Mouse (Mus musculus) hindbrain, embryonic 15.5 days (tissue): Measurements from ENCODE around the gene Fsip1. TPM values are rescaled to one million over a fixed set of nuclear protein-coding genes. Genes with fewer than 3 reads are reported as not detected.

ENCODE experiments used
- ATAC-seq: fragments of 200-750 bp; cut with Nextera tagmentation; 2 replicates; pipeline ENCODE4 v1.8.0; 2017; ENCODE audit warnings: low read depth, moderate number of reproducible peaks, moderate TSS enrichment; ENCODE audit not compliant: low FRiP score
- H3K27ac ChIP-seq: fragments of 300-500 bp; sonication (generic); replicated peaks from 2 replicates; pipeline ENCODE4 v1.5.1; 2015; ENCODE audit warnings: mild to moderate bottlenecking, inconsistent platforms
- H3K27me3 ChIP-seq: fragments of 300-500 bp; sonication (generic); 2 replicates; pipeline ENCODE4 v1.6.1; 2015; ENCODE audit warnings: control low read depth, inconsistent platforms
- H3K36me3 ChIP-seq: fragments of 300-500 bp; sonication (generic); 2 replicates; pipeline ENCODE4 v1.6.1; 2015; ENCODE audit warnings: control low read depth, inconsistent platforms
- H3K4me1 ChIP-seq: fragments of 300-500 bp; sonication (generic); replicated peaks from 2 replicates; pipeline ENCODE4 v1.6.1; 2015; ENCODE audit warnings: control low read depth, inconsistent platforms
- H3K4me2 ChIP-seq: fragments of 300-500 bp; sonication (generic); 2 replicates; pipeline ENCODE4 v1.6.1; 2015; ENCODE audit warnings: moderate library complexity, mild to moderate bottlenecking, inconsistent platforms
- H3K4me3 ChIP-seq: fragments of 300-500 bp; sonication (generic); 2 replicates; pipeline ENCODE4 v1.5.1; 2015; ENCODE audit warnings: mild to moderate bottlenecking, inconsistent platforms
- H3K9ac ChIP-seq: fragments of 300-500 bp; sonication (generic); 2 replicates; pipeline ENCODE4 v1.6.1; 2015; ENCODE audit warnings: inconsistent platforms
- H3K9me3 ChIP-seq: fragments of 300-500 bp; sonication (generic); 2 replicates; pipeline ENCODE4 v1.6.1; 2016; ENCODE audit warnings: control low read depth, inconsistent platforms
- WGBS: fragments of 180-500 bp; shearing (Covaris S2); methylation state at CpG from one replicate; pipeline ENCODE4 v1.1.7; 2015; 5-methylcytosine and 5-hydroxymethylcytosine counted together
- polyA plus RNA-seq: library from polyadenylated mRNA; unstranded; fragments of >200 nt; fragmentation: Nextera tagmentation; extraction: Ambion mirVana; gene quantifications from 2 replicates; pipeline ENCODE4 v1.2.1, GENCODE M21; 2015

The Fsip1 gene
- polyA plus RNA-seq, 1 experiment from 2014 or later: 3.4 TPM

GRCm38 (mm10) chr2:118204646-118205045 is 52.1 kb downstream of the Fsip1 start:
- 0 out of 2 replicates have a peak, but pooled peaks have one; percentile 2 for ATAC-seq
- Histone ChIP-seq H3K4me3 (no peak overlapping the region), H3K36me3 (no peaks in the 10 kb centered on the region), H3K9ac (no peak overlapping the region), H3K27ac (peak overlapping the region; percentile 80), H3K9me3 (no peaks in the 10 kb centered on the region), H3K4me1 (peaks cover 42% of the 10 kb centered on the region), H3K4me2 (peak overlapping the region; percentile 45; the same call in 1 of the 2 replicates), H3K27me3 (no peaks in the 10 kb centered on the region)
- 24% methylated on average over 4 of the region's 4 CpGs for WGBS

- peak; percentile 87 for ATAC-seq
- Histone ChIP-seq H3K4me3 (no peak overlapping the region), H3K4me2 (peak overlapping the region; percentile 45), H3K9me3 (no peaks in the 10 kb centered on the region), H3K36me3 (no peaks in the 10 kb centered on the region), H3K9ac (no peak overlapping the region), H3K27ac (peak overlapping the region; percentile 80), H3K4me1 (peaks cover 42% of the 10 kb centered on the region), H3K27me3 (no peaks in the 10 kb centered on the region)
- WGBS: 8% methylated on average over 16 of the region's 16 CpGs
These were observed 52.9 kb downstream of the Fsip1 start for GRCm38 (mm10) chr2:118203739-118204461.

- no peaks in the 10 kb centered on the region for H3K27me3 ChIP-seq
- H3K4me2 ChIP-seq: 0 out of 2 replicates have a peak overlapping the region, but pooled peaks have one; percentile 45
- no peak overlapping the region for H3K4me3 ChIP-seq
- H3K27ac ChIP-seq: peak overlapping the region; percentile 80
- no peak for ATAC-seq
- H3K9ac ChIP-seq: no peak overlapping the region
- 30% methylated on average over 2 of the region's 2 CpGs for WGBS
- no peaks in the 10 kb centered on the region for H3K9me3 ChIP-seq
- H3K36me3 ChIP-seq: no peaks in the 10 kb centered on the region
- peaks cover 42% of the 10 kb centered on the region for H3K4me1 ChIP-seq
These were observed 53.8 kb downstream of the Fsip1 start for GRCm38 (mm10) chr2:118202934-118203333.

GRCm38 (mm10) chr2:118201983-118202382 is 54.8 kb downstream of the Fsip1 start:
- no peak overlapping the region for H3K4me3 ChIP-seq
- H3K36me3 ChIP-seq: no peaks in the 10 kb centered on the region
- ATAC-seq: no peak
- peaks cover 42% of the 10 kb centered on the region for H3K4me1 ChIP-seq
- no peaks in the 10 kb centered on the region for H3K27me3 ChIP-seq
- no peak overlapping the region for H3K9ac ChIP-seq
- no peaks in the 10 kb centered on the region for H3K9me3 ChIP-seq
- H3K27ac ChIP-seq: no peak overlapping the region
- no peak overlapping the region for H3K4me2 ChIP-seq

- Histone ChIP-seq H3K4me3 (no peak overlapping the region), H3K9ac (no peak overlapping the region), H3K4me1 (peaks cover 30% of the 10 kb centered on the region), H3K36me3 (no peaks in the 10 kb centered on the region), H3K27me3 (no peaks in the 10 kb centered on the region), H3K9me3 (no peaks in the 10 kb centered on the region), H3K27ac (no peak overlapping the region), H3K4me2 (no peak overlapping the region)
- WGBS: 5% methylated on average over 5 of the region's 5 CpGs
- ATAC-seq: no peak
These were observed 56.9 kb downstream of the Fsip1 start for GRCm38 (mm10) chr2:118199867-118200266.

- Histone ChIP-seq H3K4me3 (no peak overlapping the region), H3K9me3 (no peaks in the 10 kb centered on the region), H3K9ac (no peak overlapping the region), H3K36me3 (no peaks in the 10 kb centered on the region), H3K27me3 (no peaks in the 10 kb centered on the region), H3K4me1 (0 out of 2 replicates have a peak, but pooled peaks cover 4% of the 10 kb centered on the region), H3K4me2 (no peak overlapping the region), H3K27ac (no peak overlapping the region)
- ATAC-seq: no peak
- 90% methylated on average over 3 of the region's 3 CpGs for WGBS
These were observed 59.8 kb downstream of the Fsip1 start for GRCm38 (mm10) chr2:118196966-118197365.

GRCm38 (mm10) chr2:118182136-118182535 is 74.6 kb downstream of the Fsip1 start:
- Histone ChIP-seq H3K4me3 (no peak overlapping the region), H3K4me2 (no peak overlapping the region), H3K27ac (no peak overlapping the region), H3K4me1 (no peaks in the 10 kb centered on the region), H3K9ac (no peak overlapping the region), H3K36me3 (no peaks in the 10 kb centered on the region), H3K9me3 (no peaks in the 10 kb centered on the region), H3K27me3 (no peaks in the 10 kb centered on the region)
- no peak for ATAC-seq
- 80% methylated on average over 2 of the region's 2 CpGs for WGBS

GRCm38 (mm10) chr2:118179873-118180585 is 76.7 kb downstream of the Fsip1 start:
- no peaks in the 10 kb centered on the region for H3K36me3 ChIP-seq
- ATAC-seq: no peak
- no peaks in the 10 kb centered on the region for H3K27me3 ChIP-seq
- no peak overlapping the region for H3K27ac ChIP-seq
- H3K4me3 ChIP-seq: no peak overlapping the region
- H3K9me3 ChIP-seq: no peaks in the 10 kb centered on the region
- peak overlapping the region; percentile 44 for H3K4me2 ChIP-seq
- H3K9ac ChIP-seq: no peak overlapping the region
- no peaks in the 10 kb centered on the region for H3K4me1 ChIP-seq

- H3K4me3 ChIP-seq: no peak overlapping the region
- H3K36me3 ChIP-seq: no peaks in the 10 kb centered on the region
- H3K4me1 ChIP-seq: no peaks in the 10 kb centered on the region
- no peak overlapping the region for H3K27ac ChIP-seq
- WGBS: 2% methylated on average over 5 of the region's 10 CpGs
- no peak overlapping the region for H3K9ac ChIP-seq
- H3K27me3 ChIP-seq: no peaks in the 10 kb centered on the region
- H3K9me3 ChIP-seq: no peaks in the 10 kb centered on the region
- H3K4me2 ChIP-seq: peak overlapping the region; percentile 44
- no peak for ATAC-seq
These were observed 77.3 kb downstream of the Fsip1 start for GRCm38 (mm10) chr2:118179472-118179871.

GRCm38 (mm10) chr2:118174558-118175383 is 82.0 kb downstream of the Fsip1 start:
- no peak for ATAC-seq
- H3K27ac ChIP-seq: no peak overlapping the region
- no peak overlapping the region for H3K4me3 ChIP-seq
- H3K27me3 ChIP-seq: no peaks in the 10 kb centered on the region
- H3K9me3 ChIP-seq: no peaks in the 10 kb centered on the region
- no peaks in the 10 kb centered on the region for H3K4me1 ChIP-seq
- 82% methylated on average over 10 of the region's 10 CpGs for WGBS
- no peak overlapping the region for H3K9ac ChIP-seq
- H3K36me3 ChIP-seq: no peaks in the 10 kb centered on the region
- no peak overlapping the region for H3K4me2 ChIP-seq

GRCm38 (mm10) chr2:118168225-118168624 is 88.5 kb downstream of the Fsip1 start:
- no peaks in the 10 kb centered on the region for H3K9me3 ChIP-seq
- H3K4me1 ChIP-seq: no peaks in the 10 kb centered on the region
- no peak overlapping the region for H3K4me3 ChIP-seq
- H3K36me3 ChIP-seq: no peaks in the 10 kb centered on the region
- no peak overlapping the region for H3K27ac ChIP-seq
- ATAC-seq: no peak
- 68% methylated on average over 1 of the region's 1 CpGs for WGBS
- H3K9ac ChIP-seq: no peak overlapping the region
- H3K4me2 ChIP-seq: no peak overlapping the region
- H3K27me3 ChIP-seq: no peaks in the 10 kb centered on the region

- H3K27ac ChIP-seq: no peak overlapping the region
- H3K4me3 ChIP-seq: no peak overlapping the region
- ATAC-seq: peak; percentile 72
- no peak overlapping the region for H3K9ac ChIP-seq
- H3K36me3 ChIP-seq: no peaks in the 10 kb centered on the region
- no peaks in the 10 kb centered on the region for H3K9me3 ChIP-seq
- no peak overlapping the region for H3K4me2 ChIP-seq
- no peaks in the 10 kb centered on the region for H3K4me1 ChIP-seq
- WGBS: 51% methylated on average over 4 of the region's 4 CpGs
- H3K27me3 ChIP-seq: no peaks in the 10 kb centered on the region
These were observed 89.0 kb downstream of the Fsip1 start for GRCm38 (mm10) chr2:118167731-118168130.
